Mouse (Mus musculus) spleen, embryonic (tissue): ENCODE data around the gene Ehd1.

Source experiments
- CTCF ChIA-PET: fragments of 350-600 bp; sonication (Branson Sonifier 250); formaldehyde crosslinking; loops from one replicate; lab custom pipeline; 2022; lab: Charles Lee

The Ehd1 gene

DNA sequence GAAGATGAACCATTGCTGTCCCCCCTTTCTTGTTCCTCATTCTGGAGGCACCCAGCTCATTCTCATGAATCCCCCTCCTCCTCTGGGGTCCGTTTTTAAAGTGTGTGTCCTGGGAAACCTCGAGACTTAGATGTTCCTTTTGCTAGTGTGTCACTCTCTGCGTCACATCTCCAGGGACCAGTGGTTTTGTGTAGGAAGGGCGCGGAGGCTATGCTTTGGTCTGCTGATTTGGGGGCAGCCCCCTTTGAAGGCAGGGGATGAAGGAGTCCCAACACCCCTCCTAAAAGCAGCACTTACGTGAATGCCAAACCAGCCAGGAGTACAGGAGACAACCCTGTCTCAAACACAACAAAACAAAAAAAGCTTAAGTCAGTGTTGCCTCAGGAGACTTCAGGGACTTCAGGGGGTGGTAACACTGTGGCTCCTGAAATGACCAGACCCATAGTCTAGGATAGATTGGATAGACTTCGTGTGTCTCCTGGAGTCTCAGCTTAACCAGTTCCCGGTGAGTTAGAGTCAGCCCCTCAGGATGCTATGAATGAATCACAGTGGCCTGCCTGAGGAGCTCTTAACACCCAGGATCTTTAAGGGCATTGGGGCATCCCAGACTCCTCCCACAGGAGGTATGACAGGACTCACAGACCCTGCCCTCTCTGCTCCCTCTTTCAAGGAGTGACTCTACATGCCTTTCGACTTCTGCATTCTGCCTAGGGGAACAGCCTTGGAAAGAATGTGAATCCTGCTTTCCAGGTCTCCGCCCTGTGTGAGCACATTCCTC, 1.3 kb downstream of the Ehd1 start:
- CTCF ChIA-PET = interaction anchor here (0.6 to 1.5 kb wide), 4 partner anchors 9 to 262 kb away, joined by 3 to 4 read pairs (median 4); no protein-coding TSS in a partner anchor

DNA sequence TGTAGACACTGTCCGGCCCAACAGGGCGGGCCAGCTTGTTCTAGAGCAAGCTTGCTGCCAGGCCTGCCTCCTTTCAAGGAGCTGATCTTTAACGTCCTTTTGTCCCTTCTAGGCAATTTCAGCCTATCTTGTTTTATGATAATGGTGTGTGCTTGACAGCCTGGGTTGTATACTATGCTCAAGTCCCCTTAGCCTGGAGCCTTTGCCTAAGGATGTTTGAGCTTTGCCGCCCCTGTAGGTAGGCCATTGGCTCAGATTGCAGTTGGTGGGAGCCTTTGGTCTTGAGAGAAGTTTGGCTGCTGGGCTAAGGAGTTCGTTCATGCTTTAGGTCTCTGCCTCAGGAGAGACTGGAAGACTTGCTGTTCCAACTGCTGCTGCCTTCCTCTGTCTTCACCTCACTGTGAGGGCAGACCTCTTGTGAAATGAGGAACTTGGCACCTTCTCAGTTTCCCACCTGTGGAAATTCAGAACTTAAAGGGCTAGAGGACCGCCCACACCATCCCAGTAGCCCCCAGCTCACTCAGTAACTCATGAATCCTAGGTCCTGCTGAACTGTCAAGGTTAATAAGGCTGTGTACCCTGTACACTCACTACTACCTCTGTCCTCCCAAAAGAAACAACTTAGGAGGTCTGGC, 2.0 kb downstream of the Ehd1 start:
- CTCF ChIA-PET = interaction anchor here (0.6 to 1.5 kb wide), 4 partner anchors 8 to 262 kb away, joined by 3 to 4 read pairs (median 4); no protein-coding TSS in a partner anchor

- CTCF ChIA-PET = interaction anchor here (1.5 kb wide), 1 partner anchor 19 kb away, joined by 4 read pairs; no protein-coding TSS in a partner anchor
These were observed 3.1 kb downstream of the Ehd1 start for GRCm38 (mm10) chr19:6279481-6280144.

GRCm38 (mm10) chr19:6280554-6280953, 4.0 kb downstream of the Ehd1 start:
- CTCF ChIA-PET = interaction anchor here (1.0 kb wide), 1 partner anchor 13 kb away, joined by 3 read pairs; no protein-coding TSS in a partner anchor

DNA sequence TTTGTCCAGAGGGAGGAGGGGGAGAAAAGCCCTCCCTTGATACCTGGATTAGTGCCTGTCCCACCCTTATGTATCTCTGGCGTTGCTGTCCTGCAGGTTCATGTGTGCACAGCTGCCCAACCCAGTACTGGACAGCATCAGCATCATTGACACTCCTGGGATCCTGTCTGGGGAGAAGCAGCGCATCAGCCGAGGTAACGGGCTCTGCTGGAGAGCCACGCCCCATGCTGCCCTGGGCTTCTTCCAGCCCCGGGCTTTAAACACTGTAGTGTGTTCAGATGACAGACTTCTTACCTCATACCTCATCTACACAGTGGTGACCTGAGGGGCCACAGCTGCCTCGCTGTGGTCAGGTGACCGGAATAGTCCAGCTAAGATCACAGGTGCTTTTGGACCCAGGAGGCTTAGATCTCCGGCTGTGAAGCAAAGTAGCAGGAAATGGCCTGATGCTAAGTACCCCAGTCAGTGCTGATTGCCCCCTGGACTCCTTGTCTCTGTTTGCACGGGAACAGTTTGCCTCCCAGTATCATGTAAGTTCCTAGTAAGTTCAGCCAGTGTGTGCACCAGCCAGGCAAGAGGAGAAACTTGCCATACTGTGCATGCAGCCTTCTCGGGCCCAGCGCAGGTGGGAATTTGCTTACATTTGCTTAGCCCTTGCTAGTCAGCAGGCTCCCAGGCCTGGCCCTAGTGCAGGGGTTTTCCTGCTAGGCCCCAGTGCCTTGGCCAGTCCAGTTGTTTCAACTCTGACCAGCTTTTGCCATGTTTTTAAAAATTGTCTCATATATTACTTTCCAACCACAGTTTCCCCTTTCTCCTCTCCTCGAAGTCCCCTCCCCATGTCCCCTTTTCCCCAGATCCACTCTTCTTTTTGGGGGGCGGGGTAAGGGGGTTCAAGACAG, 4.8 kb downstream of the Ehd1 start:
- CTCF ChIA-PET = interaction anchor here (1.0 kb wide), 1 partner anchor 14 kb away, joined by 3 read pairs; no protein-coding TSS in a partner anchor

GRCm38 (mm10) chr19:6283001-6283400, 6.5 kb downstream of the Ehd1 start:
- CTCF ChIA-PET = interaction anchor here (0.5 to 0.6 kb wide), 2 partner anchors 16 to 27 kb away, joined by 3 to 7 read pairs; no protein-coding TSS in a partner anchor

DNA sequence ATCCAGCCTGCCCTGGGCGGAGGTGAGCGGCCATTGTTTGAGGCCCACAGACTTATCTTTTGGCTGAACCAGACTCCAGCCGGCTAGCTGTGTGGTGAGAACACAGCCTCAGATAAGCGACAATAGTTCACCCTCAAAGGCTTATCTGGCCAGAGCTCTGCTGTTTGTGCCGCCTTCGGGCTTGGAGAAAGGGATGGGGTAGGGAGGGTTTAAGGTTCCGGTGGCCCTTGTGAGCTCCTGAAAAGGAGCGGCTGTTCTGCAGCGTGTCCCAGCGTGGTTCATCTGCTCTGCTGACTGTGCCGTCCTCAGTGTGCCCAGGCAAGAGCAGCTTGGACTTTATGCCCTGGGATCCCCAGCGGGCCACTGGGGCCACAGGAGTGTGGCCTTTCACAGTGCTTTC, 8.0 kb downstream of the Ehd1 start:
- CTCF ChIA-PET = interaction anchor here (1.2 kb wide), 1 partner anchor 18 kb away, joined by 3 read pairs; no protein-coding TSS in a partner anchor

GRCm38 (mm10) chr19:6285226-6285625, 8.7 kb downstream of the Ehd1 start:
- CTCF ChIA-PET = interaction anchor here (1.2 kb wide), 1 partner anchor 19 kb away, joined by 3 read pairs; no protein-coding TSS in a partner anchor

DNA sequence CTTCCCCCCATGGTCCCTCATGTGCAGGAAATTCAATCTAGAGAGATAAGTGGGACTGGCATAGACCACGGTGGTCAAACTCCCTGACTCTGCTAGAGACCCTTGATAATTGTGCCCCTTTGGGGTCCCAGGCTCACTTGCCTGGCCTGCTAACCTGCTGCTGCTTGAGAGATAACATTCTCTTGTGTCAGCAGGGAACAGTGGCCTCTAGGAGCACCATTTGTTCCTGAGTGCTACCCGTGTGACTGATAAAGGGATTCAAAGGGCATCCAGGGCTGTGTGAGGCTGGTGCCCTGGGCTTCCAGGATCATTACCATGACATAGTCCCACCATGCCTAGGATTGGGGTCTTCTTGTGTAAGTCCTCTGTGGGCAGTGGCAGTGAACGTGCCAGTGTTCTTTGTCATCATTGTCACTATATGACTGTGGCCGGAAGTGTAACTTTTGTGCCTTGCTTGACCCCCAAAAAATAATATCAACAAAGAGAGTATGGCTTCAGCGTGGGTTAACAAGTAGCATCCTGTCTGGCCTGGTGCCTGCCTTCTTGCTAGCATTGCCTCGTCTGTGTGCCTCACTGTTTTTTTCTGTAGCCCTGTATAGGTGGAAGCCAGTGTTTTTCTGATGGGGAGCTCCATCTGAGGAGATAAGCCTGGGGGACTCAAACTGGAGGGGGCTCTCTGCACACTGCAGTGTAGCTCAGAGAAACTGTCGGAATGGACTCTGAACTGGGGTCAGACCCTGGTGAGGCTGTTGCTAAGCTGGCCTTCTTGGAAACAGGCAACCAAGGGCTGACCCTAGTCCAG, 9.3 kb downstream of the Ehd1 start:
- CTCF ChIA-PET = interaction anchor here (1.1 to 1.6 kb wide), 2 partner anchors 8 to 18 kb away, joined by 3 to 4 read pairs; no protein-coding TSS in a partner anchor

GRCm38 (mm10) chr19:6286434-6287401, 10.2 kb downstream of the Ehd1 start:
- CTCF ChIA-PET = interaction anchor here (0.7 to 1.6 kb wide), 3 partner anchors 9 to 46 kb away, joined by 3 to 4 read pairs (median 3); no protein-coding TSS in a partner anchor

DNA sequence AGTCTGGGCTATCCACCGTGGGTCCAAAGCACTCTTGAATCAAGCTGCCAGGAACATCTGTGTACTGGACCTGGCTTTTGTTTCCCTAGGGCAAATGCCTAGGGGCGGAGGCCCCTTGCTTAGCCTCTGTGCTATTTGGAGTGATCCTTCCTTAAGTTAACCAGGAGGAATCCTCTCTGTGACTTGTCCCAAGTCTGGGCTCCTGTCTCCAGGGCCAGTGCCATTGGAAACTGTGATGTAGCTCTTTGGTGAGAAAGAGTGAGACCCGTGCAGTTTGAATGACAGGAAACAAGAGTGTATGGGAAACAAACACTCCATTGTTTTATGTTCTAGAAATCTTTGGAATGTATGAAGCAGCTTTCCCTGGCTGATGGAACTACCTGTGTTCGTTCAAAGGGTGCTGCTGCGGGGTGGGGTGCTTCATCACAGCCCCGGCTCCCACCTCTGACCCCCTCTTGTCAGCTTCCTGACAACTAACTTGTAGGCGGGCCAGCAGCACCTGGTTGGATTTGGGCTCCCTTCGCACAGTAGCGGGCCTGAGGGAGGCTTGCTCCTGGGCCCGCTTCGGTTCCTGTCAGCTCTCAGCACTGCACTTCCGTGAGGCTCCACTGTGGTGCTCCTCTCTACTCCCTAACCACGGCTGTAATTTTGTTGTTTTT, 11.8 kb downstream of the Ehd1 start:
- CTCF ChIA-PET = no interaction called here

- CTCF ChIA-PET = interaction anchor here (0.6 kb wide), 2 partner anchors 12 to 117 kb away, joined by 4 read pairs; no protein-coding TSS in a partner anchor
These were observed 13.2 kb downstream of the Ehd1 start for GRCm38 (mm10) chr19:6289696-6290238.

DNA sequence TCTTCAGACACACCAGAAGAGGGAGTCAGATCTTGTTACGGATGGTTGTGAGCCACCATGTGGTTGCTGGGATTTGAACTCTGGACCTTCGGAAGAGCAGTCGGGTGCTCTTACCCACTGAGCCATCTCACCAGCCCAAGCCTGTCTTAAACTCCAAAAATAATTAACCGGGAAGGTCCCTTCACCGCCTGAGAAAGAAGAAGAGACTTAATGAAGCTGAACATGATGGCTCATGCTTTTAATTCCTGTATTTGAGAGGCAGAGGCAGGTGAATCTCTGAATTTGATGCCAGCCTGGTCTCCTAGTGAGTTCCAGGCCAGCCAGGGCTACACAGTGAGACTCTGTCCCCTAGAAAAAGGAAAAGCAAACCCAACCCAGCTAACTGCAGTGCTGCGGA, 14.2 kb downstream of the Ehd1 start:
- CTCF ChIA-PET = interaction anchor here (0.6 kb wide), 1 partner anchor 68 kb away, joined by 3 read pairs; no protein-coding TSS in a partner anchor

DNA sequence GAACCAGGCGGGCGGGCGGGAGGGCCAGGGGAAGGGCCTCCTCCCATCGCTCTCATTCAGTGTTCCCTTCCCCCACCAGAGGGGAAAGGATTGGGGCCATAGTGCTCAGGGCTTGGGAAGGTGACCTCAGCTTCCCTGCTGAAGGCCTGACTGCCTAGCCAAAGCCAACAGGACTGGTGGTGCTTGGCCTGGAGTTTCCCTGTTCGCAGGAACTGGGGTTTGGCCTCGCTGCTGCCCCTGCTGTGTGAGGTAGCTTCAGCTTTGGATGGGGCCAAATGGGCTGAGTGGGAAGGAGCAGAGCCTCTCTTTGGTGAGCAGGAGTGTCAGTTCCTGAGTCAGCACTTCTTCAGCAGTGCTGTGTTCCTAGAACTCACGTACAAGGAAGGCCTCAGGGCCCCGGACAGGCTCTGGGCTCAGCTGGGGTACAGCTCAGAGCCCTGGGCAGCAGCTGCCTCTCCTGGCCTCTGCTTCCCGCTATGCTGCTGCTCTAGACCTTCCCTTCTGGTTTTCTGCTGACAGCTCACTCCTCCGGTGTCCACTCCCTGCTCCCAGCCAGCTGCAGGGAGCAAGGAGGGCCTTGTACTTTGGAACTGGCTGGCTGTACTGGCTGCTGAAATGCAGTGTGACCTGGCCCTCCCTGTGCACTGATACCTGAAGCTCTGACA, 14.7 kb downstream of the Ehd1 start:
- CTCF ChIA-PET = interaction anchor here (0.6 kb wide), 1 partner anchor 67 kb away, joined by 3 read pairs; no protein-coding TSS in a partner anchor

DNA sequence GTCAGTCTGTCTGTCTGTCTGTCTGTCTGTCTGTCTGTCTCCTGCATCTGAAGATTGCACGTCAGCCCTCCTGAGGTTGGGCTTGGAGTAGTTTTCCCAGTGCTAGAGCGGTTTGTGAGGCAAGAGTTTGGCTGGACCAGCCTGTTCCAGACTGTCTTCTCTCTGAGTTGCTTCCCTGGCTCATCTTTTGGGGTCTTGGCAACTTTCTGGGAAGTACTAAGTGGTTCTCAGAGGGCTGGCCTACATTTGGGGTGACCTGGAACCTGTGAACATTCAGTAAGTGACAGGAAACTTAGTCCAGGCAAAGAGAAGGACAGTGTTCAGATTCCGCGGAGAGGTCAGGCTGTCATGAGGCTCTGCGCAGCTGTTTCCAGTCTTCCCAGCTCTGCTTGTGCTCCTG, 15.7 kb downstream of the Ehd1 start:
- CTCF ChIA-PET = no interaction called here

- CTCF ChIA-PET = interaction anchor here (0.5 to 1.5 kb wide), 2 partner anchors 32 to 52 kb away, joined by 3 to 5 read pairs; no protein-coding TSS in a partner anchor
These were observed 17.8 kb downstream of the Ehd1 start for GRCm38 (mm10) chr19:6294301-6294700.
